Mouse (Mus musculus) heart, adult 9 months (tissue): ENCODE results near the gene Defb29.

Experiments
- DNase-seq, 2 experiments: peaks; one replicate each; pipeline ENCODE4 v3.0.0; 2022; ENCODE audit warnings: low spot score in 2 of 2

The Defb29 gene

GRCm38 (mm10) chr2:152500863-152501229 lies 39.1 kb downstream of the Defb29 start:
- DNase-seq = no peak

DNA sequence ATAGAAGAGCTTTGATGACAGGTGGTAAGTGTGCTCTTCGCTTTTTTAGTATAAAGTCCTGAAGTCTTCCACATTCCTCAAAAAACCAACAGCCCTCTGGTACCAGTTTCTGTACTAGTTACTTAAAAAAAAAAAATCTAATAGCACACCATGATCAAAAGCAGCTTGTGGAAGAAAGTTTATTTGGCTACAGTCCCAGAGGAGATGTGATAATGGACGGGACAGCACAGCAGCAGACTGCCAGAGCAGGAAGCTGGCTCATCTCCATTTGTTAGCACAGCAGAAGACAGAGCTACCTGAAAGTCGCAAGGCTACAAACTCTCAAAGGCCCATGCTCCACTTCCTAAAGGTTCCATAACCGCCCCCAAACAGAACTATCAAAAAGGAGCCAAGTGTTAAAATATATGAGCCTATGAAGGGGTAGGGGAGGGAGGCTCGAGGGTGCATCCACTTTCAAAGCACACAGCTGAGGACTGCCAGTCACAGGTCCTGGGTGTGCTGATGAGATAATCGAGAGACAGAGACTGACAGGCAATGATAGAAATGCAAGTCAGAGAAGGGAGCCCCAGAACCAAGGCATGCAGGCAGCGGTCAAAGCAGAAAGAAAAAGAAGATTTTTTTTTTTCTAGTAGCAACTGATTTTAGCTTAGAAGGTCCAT lies 39.6 kb downstream of the Defb29 start:
- no peak for DNase-seq

DNA sequence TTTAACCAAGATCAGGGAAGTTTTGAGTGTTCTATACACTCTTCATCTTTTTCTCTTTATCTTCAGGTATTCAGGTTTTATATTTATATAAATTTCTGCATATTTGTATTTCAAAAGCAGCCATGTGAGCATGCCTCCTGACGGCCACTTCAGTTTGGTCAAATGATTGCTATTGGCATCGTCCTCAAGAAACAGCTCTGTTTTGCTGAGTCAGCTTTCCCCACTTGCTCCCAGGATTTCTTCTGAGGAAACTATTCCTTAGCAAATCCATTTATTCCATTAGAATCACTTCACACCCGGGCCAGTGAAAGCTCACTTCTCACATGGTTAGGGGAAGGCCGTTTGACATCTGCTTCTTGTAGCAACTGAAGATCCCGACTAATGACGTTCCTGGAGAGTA lies 41.9 kb downstream of the Defb29 start:
- DNase-seq = no peak

DNA sequence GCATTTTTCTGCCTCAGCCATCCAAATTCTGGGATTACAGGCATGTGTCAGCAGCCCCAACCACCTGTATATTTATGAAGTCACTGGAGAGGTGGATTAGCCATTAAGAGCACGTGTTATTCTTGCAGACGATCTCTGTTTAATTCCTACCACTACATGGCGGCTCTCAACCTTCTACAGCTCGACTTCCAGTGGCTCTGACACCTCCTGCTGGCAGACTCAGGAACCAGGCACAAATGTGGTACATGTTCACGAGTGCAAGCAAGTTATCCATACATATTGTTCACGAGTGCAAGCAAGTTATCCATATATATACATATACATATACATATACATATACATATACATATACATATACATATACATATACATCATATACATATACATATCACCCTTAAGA lies 46.7 kb downstream of the Defb29 start:
- DNase-seq = no peak

DNA sequence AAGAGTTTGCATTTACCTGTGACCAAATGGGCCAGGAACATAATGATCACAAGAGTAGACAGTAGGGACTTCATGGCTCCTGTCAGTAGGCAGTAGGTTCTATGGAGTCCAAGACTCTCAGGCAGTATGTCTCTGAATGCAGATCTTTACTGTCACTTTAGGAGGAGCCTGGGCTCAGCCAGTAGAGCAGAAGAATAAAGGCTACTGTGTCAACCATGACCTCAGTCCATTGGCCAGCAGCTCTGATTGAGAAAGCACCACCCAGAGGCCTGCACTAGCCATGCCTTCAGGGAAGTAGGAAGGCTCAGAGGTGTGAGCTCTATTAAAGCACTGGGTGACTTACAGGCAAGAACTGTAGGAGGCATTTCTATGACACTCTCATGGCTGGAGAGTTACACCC lies 49.9 kb downstream of the Defb29 start, which contains the start of gene Defb22:
TSS of gene Defb22 (minus strand) at position 101 of the 400 bp plus-strand sequence.
- DNase-seq = no peak
